Comparison of ENCODE assay signal across 8 mouse cellular contexts in genomic region chr12:76837101-76837843, GRCm38 (mm10). TPM values are rescaled to one million over a fixed set of nuclear protein-coding genes. Genes with fewer than 3 reads are reported as not detected.
DNase-seq lines count a peak whose midpoint lies in the region; ATAC-seq and TF ChIP-seq lines count a peak whose summit lies in the region.

No protein-coding gene starts in this region.

- H3K4me1 ChIP-seq in megakaryocyte, embryonic 14.5 days: peaks cover 33% of the 10 kb centered on the region

- peak; percentile 97 for ATAC-seq in common myeloid progenitor, adult 5-6 weeks (replicated peaks; ENCODE audit: low read depth, poor library complexity, severe bottlenecking)

- no peaks in the 10 kb centered on the region for H3K9me3 ChIP-seq in megakaryocyte, embryonic 14.5 days

- DNase-seq in ZHBTc4 (ENCODE audit: low read depth, low spot score): peak; percentile 98
- peak; percentile 99 for DNase-seq in gastrocnemius, adult 2 months
- DNase-seq in hindlimb bud, embryonic 11.5 days (ENCODE audit: extremely low spot score, low read depth, low spot score): peak; percentile 94
- DNase-seq in left cerebral cortex, adult 8-10 months (ENCODE audit: low spot score in 2 of 2): peak; percentile 99
- peak; percentile 98 to 99 for DNase-seq in right cerebral cortex, postnatal 10 days (ENCODE audit: low spot score in 2 of 2)
- DNase-seq in urinary bladder, postnatal 25 days (ENCODE audit: low spot score): peak; percentile 95

- H3K4me3 ChIP-seq in gastrocnemius, adult 2 months: peak overlapping the region; percentile 95
- H3K4me3 ChIP-seq in megakaryocyte, embryonic 14.5 days (replicated peaks): peak overlapping the region; percentile 96

- TF ChIP-seq CTCF in gastrocnemius, adult 2 months (IDR thresholded peaks at IDR 0.05): peak; percentile 86

- peak overlapping the region; percentile 97 for H3K27ac ChIP-seq in gastrocnemius, adult 2 months

- peaks cover 3% of the 10 kb centered on the region for H3K36me3 ChIP-seq in megakaryocyte, embryonic 14.5 days (replicated peaks; ENCODE audit: low read length)

- peaks cover 3% of the 10 kb centered on the region for H3K27me3 ChIP-seq in megakaryocyte, embryonic 14.5 days (replicated peaks)

- intact Hi-C loops in gastrocnemius, adult 2 months (cut with DNase I): loop anchor here (1.0 to 10.0 kb wide), 3 partner anchors 42 to 398 kb away; partner anchors contain the start of gene Fut8

RNA-seq across cellular contexts. Expression of gene Rab15, which starts 14.6 kb away (rescaled TPM):
- not detected in 2 replicates for total RNA-seq in common myeloid progenitor, adult 5-6 weeks (2017)
- total RNA-seq in gastrocnemius, adult 2 months (2021): 1 to 10 TPM; 1.0 to 5.6 TPM
- total RNA-seq in left cerebral cortex, adult 8-10 months (2022): 100 to 1,000 TPM; 203 to 218 (median 209) TPM
- polyA plus RNA-seq in megakaryocyte, embryonic 14.5 days (2012; ENCODE audit: insufficient read depth, low replicate concordance): not detected in 2 replicates

RNA-seq across cellular contexts. Expression of gene Gpx2, which starts 41.9 kb away (rescaled TPM):
- total RNA-seq in common myeloid progenitor, adult 5-6 weeks (2017): not detected in 2 replicates
- not detected for total RNA-seq in gastrocnemius, adult 2 months (2021)
- 1 to 10 TPM in 1 of 4 experiments, under 1 TPM in 3; 0.59 to 1.1 (median 0.70) TPM for total RNA-seq in left cerebral cortex, adult 8-10 months (2022)
- polyA plus RNA-seq in megakaryocyte, embryonic 14.5 days (2012; ENCODE audit: insufficient read depth, low replicate concordance): not detected in 2 replicates

Comparison
In these comparisons a context has a peak if more than half of its experiments do, and no peak if none do; other contexts are left out.
1. Peak in every context shown above with its lines: DNase-seq, ATAC-seq, H3K4me3 ChIP-seq and H3K27ac ChIP-seq.
2. RNA of gene Rab15, which starts 14.6 kb away (total RNA-seq): 203 to 218 TPM in left cerebral cortex, adult 8-10 months; 1.0 to 5.6 TPM in gastrocnemius, adult 2 months and not detected in common myeloid progenitor, adult 5-6 weeks; every median in the first group is over 10 times any median in the second.